Mouse (Mus musculus) testis, adult 2 months (tissue): ENCODE measurements around the gene Sec22a. TPM values are rescaled to one million over a fixed set of nuclear protein-coding genes. Genes with fewer than 3 reads are reported as not detected.

Source experiments
- H3K27ac ChIP-seq: fragments of 200-500 bp; 2 replicates; pipeline ENCODE4 v1.5.1; 2012; ENCODE audit warnings: low read depth, low read length; ENCODE audit not compliant: control insufficient read depth, insufficient read depth
- H3K27me3 ChIP-seq: fragments of 200-500 bp; 2 replicates; pipeline ENCODE4 v1.6.1; 2012; ENCODE audit warnings: mild to moderate bottlenecking, low read length, moderate library complexity; ENCODE audit not compliant: control insufficient read depth, insufficient read depth
- H3K36me3 ChIP-seq: fragments of 200-500 bp; 2 replicates; pipeline ENCODE4 v1.6.1; 2012; ENCODE audit warnings: mild to moderate bottlenecking, low read length; ENCODE audit not compliant: control insufficient read depth, insufficient read depth
- H3K4me1 ChIP-seq: fragments of 200-500 bp; 2 replicates; pipeline ENCODE4 v1.6.1; 2012; ENCODE audit warnings: low read length; ENCODE audit not compliant: control insufficient read depth, insufficient read depth
- H3K4me3 ChIP-seq: fragments of 200-500 bp; 2 replicates; pipeline ENCODE4 v1.5.1; 2012; ENCODE audit warnings: low read depth, mild to moderate bottlenecking, low read length, moderate library complexity, mixed read lengths; ENCODE audit not compliant: control insufficient read depth
- CTCF ChIP-seq: fragments of 200-500 bp; IDR thresholded peaks from 2 replicates; pipeline ENCODE4 v1.5.1; 2012; ENCODE audit warnings: low read depth, mild to moderate bottlenecking, inconsistent platforms, low read length, moderate library complexity; ENCODE audit not compliant: control insufficient read depth, insufficient read depth, insufficient replicate concordance
- POLR2A ChIP-seq: fragments of 200-500 bp; IDR thresholded peaks from 2 replicates; pipeline ENCODE4 v1.6.1; 2012; ENCODE audit warnings: low read depth, mild to moderate bottlenecking, inconsistent platforms, low read length, moderate library complexity; ENCODE audit not compliant: control insufficient read depth
- polyA plus RNA-seq: library from polyadenylated mRNA; depleted of rRNA; stranded (reverse); fragments of >200 nt; gene quantifications from 2 replicates; pipeline ENCODE4 v1.2.3, GENCODE M21; 2012

The Sec22a gene
- polyA plus RNA-seq, 1 experiment, result 29.9 TPM

- Histone ChIP-seq H3K27ac (no peak overlapping the region), H3K27me3 (no peaks in the 10 kb centered on the region), H3K4me1 (no peaks in the 10 kb centered on the region), H3K4me3 (no peak overlapping the region), H3K36me3 (no peaks in the 10 kb centered on the region)
- no peak for TF ChIP-seq POLR2A
- no peak for TF ChIP-seq CTCF
Measured at GRCm38 (mm10) chr16:35305226-35305625, 58.5 kb downstream of the Sec22a start.

- H3K27me3 ChIP-seq, result no peaks in the 10 kb centered on the region
- no peaks in the 10 kb centered on the region for H3K36me3 ChIP-seq
- no peak overlapping the region for H3K27ac ChIP-seq
- H3K4me3 ChIP-seq, result no peak overlapping the region
- TF ChIP-seq POLR2A (no peak), CTCF (no peak)
- H3K4me1 ChIP-seq, result no peaks in the 10 kb centered on the region
Measured at GRCm38 (mm10) chr16:35304416-35304815, 59.3 kb downstream of the Sec22a start.

GRCm38 (mm10) chr16:35303721-35304120 lies 60.0 kb downstream of the Sec22a start:
- Histone ChIP-seq H3K27me3 (no peaks in the 10 kb centered on the region), H3K27ac (no peak overlapping the region), H3K36me3 (no peaks in the 10 kb centered on the region), H3K4me3 (no peak overlapping the region), H3K4me1 (no peaks in the 10 kb centered on the region)
- no peak for TF ChIP-seq POLR2A
- TF ChIP-seq CTCF, result no peak

- Histone ChIP-seq H3K27me3 (no peaks in the 10 kb centered on the region), H3K4me1 (no peaks in the 10 kb centered on the region), H3K36me3 (no peaks in the 10 kb centered on the region), H3K27ac (no peak overlapping the region), H3K4me3 (no peak overlapping the region)
- no peak for TF ChIP-seq CTCF
- TF ChIP-seq POLR2A, result no peak
Measured at GRCm38 (mm10) chr16:35302441-35303280, 61.1 kb downstream of the Sec22a start.

- Histone ChIP-seq H3K36me3 (no peaks in the 10 kb centered on the region), H3K4me1 (no peaks in the 10 kb centered on the region), H3K27ac (no peak overlapping the region), H3K27me3 (no peaks in the 10 kb centered on the region), H3K4me3 (no peak overlapping the region)
- TF ChIP-seq CTCF, result no peak
- no peak for TF ChIP-seq POLR2A
Measured at GRCm38 (mm10) chr16:35300156-35300555, 63.6 kb downstream of the Sec22a start.

- no peaks in the 10 kb centered on the region for H3K4me1 ChIP-seq
- TF ChIP-seq CTCF (no peak), POLR2A (no peak)
- H3K27me3 ChIP-seq, result no peaks in the 10 kb centered on the region
- H3K27ac ChIP-seq, result no peak overlapping the region
- no peak overlapping the region for H3K4me3 ChIP-seq
- H3K36me3 ChIP-seq, result no peaks in the 10 kb centered on the region
Measured at GRCm38 (mm10) chr16:35297786-35298185, 65.9 kb downstream of the Sec22a start.

DNA sequence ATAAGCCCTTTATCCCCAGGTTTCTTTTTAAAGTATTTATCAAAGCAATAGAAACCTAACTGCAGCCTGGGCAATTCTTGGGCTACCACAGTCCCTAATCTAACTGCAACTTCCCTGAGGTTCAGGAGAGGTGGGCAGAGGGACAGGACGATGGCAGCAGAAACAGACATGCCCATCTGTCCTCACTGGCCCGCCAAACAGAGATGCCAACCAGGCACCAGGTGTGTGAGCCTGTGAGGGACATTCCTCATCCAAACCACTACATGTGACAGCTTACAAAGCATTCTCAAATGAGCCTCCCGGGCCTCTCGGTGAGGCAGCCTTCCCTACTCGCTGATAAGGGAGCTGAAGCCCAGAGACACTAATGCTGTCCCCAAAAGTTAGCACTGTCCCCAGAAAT lies 76.5 kb downstream of the Sec22a start:
- no peak for TF ChIP-seq POLR2A
- no peak overlapping the region for H3K4me3 ChIP-seq
- no peaks in the 10 kb centered on the region for H3K36me3 ChIP-seq
- H3K4me1 ChIP-seq, result no peaks in the 10 kb centered on the region
- H3K27me3 ChIP-seq, result no peaks in the 10 kb centered on the region
- H3K27ac ChIP-seq, result no peak overlapping the region
